Mouse (Mus musculus) cerebellum, adult 11 months (tissue): ENCODE data around the gene Pccb.

ENCODE experiments used
- DNase-seq: peaks from one replicate; pipeline ENCODE4 v3.0.0; 2022

Pccb gene

DNA sequence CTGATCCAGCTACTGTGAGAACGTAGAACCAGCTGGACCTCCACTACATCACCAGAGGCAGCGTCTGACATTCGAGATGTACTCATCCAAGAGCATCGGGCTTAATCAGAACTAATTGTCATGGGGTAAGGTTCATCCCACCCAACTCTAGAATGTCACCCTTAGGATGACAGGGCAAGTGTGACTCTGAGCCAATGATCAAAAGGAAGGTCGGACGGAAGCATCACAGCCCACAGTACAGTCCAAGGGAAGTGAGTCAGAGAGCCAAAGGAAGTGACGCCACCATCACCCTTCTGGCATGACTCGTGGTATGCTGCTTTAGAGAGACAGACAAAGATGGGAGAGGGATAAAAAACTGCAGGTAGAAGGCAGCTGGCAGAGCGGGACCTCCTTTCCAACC, 7.6 kb upstream of the Pccb start:
- no peak for DNase-seq

DNA sequence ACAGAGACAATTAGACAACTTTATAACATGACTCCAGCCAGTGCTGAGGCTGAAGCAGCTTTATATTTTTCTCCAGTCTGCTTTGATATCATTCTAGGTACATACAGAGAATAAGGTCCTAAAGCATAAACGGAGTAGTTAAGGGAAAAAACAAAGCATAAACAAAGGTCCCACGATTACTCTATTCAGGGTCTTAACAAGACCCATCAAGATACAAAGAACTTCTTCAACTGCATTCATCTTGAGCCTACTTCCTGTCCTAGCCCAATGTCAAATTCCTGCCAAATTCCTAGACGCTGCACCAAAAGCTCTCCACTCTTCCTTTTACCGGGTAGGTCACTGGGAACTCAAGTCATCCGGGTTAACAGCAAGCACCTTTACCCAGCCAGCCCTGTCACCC, 6.8 kb upstream of the Pccb start:
- no peak for DNase-seq

DNA sequence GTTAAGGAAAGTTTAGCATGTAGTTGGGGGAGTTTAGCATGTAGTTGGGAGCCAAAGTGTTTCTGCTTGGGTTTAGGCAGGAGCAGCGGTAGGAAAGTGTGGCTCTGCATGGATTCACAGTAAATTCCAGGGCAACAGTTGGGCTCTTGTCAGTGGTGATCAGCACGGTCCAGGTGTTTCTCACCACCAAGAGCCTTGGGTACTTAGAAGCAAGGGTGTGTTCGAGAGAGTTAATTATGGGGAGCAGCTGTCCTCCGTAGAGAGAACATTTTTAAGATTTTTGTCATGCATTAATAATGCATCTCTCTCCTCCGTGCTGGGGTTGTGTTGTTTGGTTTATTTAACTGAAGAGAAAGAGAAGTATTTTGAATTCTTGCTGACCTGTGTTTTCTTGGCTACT, 3.9 kb upstream of the Pccb start:
- no peak for DNase-seq

DNA sequence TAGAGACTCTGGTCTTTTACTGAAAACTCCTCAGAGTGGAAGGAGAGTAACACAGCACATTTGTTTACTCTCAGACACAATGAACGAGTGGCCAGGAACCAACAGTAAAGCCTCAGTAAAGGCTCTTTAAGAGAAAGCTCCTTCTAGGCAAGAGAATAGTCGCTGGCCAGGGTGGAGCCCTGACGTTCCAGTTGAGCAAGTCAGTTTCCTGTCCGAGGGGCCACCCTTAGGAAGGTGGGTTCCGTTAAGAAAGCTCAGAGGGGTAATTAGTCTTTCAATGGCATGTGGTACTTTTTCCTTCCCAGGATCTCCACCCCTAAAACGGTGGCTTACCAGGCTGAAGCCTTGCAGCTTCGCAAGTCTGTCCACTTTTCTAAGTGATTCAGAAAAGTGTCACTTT, 2.7 kb upstream of the Pccb start:
- no peak for DNase-seq

DNA sequence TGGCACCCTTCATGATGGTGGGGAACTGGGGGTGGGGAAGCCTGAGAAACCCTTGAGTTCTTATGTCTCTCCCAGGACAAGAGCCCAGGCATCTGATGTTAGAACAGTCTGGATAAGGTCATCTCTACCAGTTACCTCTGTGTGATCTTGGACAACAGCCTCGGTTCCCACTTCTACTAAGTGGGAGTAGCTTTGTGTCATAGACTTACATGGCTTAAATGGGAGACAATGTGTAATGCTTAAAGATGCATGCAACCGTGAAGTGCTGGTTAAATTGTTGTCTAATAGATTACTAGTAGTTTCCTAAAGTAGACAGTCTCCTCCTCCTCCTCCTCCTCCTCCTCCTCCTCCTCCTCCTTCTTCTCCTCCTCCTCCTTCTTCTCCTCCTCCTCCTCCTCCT, 2.2 kb upstream of the Pccb start:
- DNase-seq, result no peak

DNA sequence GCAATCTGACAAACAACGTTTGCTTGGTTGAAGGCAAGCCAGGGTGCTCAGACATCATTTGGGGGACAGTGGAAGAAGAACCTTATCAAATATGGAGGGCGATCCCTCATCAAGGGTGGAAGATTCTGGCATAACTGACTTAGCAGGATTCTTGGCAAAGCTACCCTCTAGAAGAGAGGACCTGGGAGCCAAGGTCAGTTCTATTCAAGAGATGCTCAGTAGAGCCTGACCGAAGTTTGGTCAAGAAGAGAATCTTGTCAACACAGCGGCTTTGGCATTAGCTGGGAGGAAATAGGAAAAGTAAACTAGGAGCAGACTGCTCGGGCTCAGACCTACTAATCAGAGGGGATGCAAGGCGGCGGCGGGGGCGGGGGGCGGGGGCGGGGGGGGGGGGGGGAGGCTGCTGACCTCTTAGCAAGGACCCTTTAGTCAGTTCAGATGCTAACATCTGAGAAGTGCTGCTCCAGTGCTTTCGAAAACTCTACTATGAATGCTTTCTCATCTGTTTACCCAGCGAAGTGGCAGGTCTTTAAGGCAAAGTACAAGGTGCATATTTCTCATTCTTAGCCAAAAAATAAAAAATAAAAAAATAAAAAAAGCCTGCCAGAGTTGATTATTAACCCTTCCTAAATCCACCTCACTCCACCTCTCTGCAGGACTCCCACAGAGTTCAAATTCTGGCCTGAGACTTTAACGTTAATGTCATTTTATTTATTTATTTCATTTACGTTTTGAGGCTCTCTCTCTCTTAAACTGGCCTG, 1.3 kb upstream of the Pccb start:
- DNase-seq, result no peak

DNA sequence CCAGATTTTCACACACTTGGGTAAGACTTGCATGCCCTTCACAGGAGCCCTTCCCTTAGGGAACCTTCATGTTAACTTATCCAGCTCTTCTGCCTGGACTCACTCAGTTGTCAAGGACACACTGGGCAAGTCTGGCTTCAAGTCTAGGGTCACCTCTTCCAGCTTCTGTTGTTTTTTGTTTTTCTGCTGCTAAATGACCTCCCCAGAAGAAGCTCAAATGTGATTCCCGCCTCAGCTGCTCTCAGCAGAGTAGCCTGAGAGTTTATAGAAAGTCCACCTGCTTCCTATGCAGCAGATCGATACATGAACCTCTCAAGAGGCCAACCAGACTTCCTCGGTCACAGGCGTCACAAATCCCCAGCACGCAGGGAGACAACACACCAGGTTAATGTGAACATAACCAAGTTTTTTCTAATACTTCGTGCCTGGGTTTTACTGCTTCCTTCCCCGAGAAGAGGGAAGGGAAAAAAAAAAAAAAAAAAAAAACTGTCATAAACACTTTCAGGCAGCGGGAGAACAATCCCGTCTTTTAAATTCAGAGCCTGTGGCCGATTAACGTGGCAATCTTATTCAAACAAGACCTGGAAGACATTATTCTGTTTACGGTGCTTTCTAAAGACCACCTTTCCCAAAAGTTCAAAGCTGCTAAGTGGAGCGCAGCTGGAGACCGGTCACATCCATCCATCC, 794 bp downstream of the Pccb start:
- no peak for DNase-seq

DNA sequence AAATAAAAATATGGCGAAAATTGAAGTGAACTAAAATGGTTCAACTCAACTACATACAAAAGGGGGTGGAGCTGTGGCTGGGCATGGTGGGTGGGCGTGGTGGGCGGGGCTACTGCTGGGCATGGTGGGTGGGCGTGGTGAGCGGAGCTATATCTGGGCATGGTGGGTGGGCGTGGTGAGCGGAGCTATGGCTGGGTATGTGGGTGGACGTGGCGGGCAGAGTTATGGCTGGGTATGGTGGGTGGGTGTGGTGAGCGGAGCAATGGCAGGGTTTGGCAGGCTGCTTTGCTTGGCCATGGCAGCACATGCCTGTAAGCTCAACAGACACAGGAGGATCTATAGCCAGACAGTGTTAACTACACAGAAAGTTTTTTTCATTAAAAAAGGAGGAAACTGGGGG, 15.9 kb downstream of the Pccb start:
- no peak for DNase-seq

DNA sequence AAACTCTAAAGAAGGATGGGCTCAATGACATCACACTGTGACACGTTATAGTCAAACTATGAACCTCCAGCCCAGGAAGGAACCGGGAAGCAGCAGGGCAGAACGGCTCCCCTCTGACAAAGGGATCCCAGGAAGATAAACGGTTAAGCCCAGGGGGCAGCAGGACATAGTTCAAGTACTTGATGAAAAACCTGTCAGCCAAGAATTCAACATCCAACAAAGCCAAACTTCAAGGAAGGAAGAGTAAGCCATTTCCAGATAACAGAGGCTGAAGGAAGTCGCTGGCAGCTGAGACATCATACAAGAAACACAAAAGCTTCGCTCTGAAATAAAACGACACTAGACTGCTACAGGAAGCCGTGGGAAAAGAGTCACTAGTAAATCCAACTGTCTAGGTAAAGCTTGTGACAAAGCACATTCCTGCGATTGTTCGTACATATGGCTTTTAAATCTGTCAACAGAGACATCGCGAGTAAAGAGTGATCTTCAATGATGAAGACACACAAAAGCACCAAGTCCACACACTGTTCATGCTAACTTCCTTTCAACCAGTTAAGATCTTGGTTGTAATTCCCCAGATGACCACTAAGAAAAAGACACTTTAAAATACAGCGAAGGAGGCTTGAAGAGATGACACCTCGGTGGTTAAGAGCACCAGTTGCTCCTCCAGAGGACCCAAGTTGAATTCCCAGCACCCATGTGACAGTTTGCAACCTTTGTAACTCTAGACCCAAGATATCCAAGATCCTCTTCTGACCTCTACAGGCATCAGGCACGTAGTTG, 16.8 kb downstream of the Pccb start:
- no peak for DNase-seq

DNA sequence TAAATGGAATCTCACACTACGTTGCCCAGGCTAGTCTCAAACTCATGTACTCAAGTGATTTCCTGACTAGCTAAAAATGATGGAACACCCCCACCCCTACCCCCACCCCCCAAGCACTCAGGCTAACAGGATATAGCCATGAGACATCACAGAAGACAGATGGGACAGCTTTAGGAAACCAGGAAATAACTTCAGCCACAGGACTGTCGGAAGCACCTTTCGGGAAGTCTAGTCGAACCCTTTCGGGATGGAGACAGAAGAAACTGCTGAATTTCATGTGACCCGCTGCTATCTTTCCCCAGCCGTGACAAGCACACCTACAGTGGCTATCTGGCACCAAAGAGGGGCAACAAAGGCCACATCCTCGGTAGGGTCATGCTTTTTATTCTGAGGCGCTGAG, 19.4 kb downstream of the Pccb start:
- DNase-seq, result no peak

DNA sequence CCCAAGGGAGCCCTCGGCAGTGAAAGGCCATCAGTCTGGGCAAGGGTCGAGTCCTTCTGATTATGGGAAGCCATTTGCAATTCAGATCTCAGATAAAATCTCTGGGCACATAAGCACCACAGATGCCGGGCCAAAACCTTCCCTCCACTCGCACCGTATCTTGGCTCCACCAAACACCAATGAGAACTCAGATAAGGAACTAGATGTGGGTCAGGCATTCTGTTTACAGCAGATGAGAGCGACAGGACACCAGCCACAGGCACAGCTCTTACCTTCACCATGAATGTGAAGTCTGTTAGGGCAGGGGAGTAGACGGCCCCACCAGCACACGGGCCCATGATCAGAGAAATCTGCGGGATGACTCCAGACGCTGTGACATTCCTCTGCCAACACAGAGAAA, 22.3 kb downstream of the Pccb start:
- no peak for DNase-seq

DNA sequence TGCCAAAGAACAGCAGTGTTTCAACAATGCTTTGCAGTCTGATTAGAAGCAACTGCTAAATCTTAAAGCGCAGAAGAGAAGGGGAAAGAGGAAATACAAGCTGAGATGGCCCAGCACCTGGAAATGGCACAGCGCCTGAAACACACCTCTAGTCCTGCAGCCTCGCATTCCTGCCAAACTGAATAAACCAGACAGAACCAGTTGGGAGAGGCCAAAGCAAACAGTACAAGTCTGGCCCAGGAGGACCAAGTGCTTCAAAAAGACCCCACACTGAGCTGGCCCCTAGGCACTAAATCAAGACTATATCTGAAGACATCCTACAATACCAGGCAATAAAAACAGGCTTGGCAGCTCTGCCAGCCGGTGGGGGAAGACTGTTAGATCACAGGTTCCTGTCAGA, 28.8 kb downstream of the Pccb start:
- no peak for DNase-seq

DNA sequence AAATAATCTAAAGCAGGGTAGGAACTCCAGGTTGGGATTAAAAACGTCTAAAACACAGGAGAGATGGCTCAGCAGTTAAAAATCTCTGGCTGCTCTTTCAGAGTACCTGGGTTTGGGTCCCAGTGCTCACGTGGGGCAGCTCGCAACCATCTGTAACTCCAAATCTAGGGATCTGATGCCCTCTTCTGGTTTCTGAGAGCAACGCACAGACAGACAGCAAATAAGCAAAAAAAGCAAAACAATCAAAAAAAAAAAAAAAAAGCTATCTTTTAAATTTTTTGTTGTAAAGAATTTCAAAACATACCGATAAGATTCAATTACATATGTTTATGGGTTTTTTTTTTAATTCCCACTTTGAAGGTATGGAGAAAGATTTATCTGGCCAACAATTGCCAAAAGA, 31.4 kb downstream of the Pccb start:
- DNase-seq, result no peak

DNA sequence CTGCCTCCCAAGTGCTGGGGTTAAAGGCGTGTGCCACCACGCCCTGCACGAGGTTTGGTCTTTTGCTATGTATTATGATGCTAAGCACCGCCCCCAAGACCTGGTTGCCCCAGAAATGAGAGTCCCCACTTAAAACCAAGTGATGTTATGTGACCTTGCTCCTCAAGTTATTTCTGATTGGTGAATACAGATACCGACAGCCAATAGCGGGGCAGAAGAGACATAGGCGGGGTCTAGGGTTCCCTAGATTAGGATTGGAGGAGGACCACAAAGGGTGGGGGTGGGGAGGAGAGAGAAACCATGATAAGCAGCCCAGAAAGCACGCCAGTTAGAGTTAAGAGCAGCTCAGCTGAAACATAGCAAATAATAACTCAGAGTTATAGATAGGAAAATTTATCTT, 31.9 kb downstream of the Pccb start:
- DNase-seq, result no peak

DNA sequence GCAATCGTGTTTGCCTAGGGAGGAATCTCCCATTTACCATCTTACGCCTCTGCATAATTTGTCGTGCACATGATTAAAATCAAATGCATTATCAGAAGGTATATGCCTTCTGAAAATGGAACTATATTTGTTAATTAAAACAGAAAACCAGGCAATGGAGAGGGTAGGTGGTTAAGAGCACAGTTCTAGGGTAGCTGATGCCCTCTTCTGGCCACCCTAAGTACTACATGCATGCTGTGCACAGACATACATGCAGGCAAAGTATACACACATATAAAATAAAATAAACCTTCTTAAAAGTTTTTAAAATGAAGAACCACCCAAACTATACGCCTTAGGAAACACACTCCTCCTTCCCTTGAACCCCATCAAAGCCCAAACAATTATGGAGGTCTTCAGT, 32.6 kb downstream of the Pccb start:
- DNase-seq, result no peak

DNA sequence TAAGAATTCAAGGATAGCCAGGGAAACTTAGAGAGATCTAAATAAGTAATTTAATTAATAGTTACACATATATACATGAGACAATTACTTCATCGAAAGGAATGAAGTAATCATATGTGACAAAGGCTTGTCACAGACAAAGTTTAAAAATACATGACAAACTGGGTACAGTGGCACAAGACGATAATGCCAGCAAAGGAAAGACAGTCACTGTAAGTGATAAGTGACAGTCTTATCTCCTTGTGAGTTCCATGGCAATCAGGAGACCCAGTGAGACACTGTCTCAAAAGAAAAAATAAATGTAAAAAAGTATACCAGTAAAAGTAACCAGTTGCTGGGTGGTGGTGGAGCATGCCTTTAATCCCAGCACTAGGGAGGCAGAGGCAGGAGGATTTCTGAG, 37.6 kb downstream of the Pccb start:
- no peak for DNase-seq

DNA sequence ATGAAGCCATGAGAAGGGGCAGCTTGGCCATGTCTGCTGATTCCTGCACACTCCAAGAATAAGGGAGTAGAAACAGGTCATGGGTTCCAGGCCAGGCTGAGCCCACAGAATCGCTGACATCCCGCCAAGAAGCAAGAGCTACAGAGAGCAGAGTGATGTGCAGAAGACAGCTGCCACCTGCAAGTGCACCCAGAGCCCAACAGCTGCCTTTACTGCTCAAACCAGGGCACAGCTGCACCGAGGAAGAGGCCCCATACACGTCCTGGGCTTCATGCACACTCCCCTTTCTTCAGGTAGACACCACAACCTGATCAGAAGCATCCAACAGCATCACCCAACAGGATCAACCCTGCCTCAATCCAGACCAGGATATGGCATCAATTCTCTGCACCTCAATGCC, 40.8 kb downstream of the Pccb start:
- DNase-seq, result no peak

DNA sequence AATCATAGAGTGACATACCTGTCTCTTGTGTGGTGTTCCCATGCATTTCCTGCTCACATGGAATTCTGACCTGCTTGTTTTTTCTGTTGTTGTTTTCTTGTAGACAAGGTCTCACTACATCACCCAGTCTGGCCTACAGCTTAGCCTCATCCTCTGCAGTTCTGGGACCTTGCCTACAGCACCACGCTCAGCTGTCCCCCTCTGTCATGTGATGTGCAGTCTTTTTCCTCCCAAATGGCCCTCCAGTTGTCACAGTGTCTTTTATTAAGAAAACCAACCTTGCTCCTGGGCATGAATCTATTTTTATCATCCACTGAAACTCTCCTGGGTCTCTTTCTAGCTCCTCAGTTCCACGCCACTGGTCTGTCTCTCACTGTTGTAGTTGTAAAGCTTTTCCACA, 42.5 kb downstream of the Pccb start:
- DNase-seq, result no peak

DNA sequence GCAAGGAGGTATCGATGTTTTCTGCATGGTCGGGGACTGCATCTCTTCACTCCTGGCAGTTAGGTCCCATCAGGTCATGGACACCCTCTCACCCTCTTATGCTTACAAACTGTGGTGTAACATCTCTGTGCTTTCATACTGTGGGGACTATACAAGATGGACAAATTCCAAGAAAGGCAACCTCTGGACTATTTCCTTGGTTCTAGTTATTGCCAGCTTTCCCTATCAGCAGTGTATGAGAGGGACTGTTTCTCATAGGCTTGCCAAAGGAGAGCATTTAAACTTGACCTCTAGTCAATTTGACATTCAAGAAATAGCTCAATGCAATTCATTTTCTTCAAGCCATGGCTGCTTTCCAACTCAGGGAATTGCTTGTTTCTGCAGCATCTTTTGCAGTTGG, 43.4 kb downstream of the Pccb start:
- DNase-seq, result no peak

DNA sequence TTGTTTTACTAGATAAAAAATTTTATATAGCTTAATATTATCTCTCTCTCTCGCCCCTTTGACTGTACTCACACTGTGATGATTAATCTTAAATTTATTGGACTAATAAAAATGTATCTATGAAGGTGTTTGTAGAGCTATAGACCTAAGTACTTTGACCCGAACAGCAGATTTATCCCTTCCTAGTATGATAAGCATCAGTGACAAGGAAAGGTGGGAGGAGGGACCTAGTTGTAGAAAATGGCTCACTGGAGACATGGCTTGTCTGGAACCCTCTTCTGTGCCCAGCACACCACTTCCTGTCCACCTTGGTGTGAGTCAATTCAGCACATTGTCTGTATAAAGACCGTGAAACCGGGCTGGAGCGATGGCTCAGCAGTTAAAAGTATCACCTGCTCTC, 44.1 kb downstream of the Pccb start:
- no peak for DNase-seq

DNA sequence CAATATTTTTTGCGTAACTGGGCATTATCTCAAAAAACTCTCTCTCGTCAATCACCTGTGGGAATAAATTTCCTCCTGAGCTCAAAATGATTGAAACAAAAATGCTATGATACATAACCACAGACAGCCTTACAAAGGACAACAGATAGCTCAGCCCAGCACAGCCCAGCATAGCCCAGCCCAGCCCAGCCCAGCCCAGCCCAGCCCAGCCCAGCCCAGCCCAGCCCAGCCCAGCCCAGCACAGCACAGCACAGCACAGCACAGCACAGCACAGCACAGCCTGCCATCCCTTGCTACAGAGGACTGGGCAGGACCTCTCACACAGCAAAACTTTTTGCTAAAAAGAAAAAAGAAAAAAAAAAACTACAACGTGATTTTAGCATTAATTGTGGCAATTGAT, 46.8 kb downstream of the Pccb start:
- no peak for DNase-seq

DNA sequence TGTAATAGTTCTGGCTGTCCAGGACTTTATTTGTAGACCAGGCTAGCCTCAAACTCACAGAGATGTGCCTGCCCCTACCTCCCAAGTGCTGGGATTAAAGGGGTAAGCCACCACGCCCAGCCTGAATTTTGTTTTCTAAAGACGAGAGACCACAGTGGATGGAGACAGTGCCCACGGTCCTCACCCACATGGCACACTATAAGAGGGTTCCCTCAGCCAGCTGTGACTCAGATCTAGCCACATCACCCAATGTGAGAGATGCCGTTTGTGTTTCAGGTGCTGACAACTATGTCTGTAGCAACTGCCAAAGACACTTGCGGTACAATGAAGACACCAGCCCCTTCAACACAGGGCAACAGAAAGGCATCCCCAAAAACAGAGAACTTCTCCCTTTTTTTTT, 47.7 kb downstream of the Pccb start:
- no peak for DNase-seq

DNA sequence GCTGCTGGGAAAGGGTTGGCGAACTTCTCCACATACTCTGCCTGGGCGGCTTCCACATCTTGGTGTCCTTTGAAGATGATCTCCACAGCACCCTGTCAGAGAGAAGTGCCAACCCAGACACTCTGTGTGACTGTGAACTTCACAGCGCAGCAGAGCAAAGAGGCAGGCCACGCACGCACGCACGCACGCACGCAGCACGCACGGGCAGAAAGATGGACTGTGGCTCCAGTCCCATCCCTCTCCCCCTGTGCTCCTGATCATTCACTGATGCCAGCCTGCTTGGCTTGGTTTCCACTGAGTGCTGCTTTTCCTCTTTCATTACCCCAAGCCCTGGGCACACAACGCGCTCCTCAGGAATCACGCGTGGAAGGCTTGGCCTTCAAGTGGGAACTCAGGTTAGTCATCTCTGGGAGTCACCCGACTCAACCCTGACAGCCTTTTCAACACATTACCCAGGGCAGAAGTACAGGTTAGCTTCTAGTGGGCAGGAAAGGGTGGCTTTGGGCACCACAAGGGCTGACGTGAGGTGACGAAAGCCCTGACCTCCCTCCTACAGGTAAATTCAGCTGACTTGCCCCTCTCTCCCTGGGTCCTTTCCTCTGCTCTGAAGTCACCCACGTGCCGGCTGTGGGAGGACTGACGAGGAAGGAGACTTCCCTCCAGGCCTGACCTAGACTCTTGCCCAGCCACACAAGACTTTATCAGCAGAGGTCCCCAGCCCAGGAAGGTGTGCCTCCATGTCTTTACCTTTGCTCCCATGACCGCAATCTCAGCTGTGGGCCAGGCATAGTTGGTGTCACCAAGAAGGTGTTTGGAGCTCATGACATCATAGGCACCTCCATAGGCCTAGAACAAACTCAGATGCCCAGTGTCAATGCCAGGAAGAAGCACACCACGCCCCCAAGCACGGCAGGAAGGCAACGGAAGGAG, 50.1 kb downstream of the Pccb start:
- DNase-seq, result no peak
